Mouse (Mus musculus): ENCODE measurements around the gene Adam1b.
"Not testable (repeated sequence)": the region's sequence is repeated elsewhere in the genome, so short reads cannot be mapped to it uniquely, and the experiment has no call there.

Gene Adam1b

GRCm38 (mm10) chr5:121503231-121503630, at the start of gene Adam1b:
Adam1b (minus strand) TSS chr5:121503435.
- no peak for DNase-seq (ENCODE audit: low read depth)

- no peak for DNase-seq (ENCODE audit: low read depth)
Observed at GRCm38 (mm10) chr5:121549196-121549595, 46.0 kb upstream of the Adam1b start.

- DNase-seq (ENCODE audit: low read depth), result no peak
Observed at GRCm38 (mm10) chr5:121547084-121547483, 43.8 kb upstream of the Adam1b start.

- peak; percentile 55 for DNase-seq (ENCODE audit: low read depth)
Observed at GRCm38 (mm10) chr5:121546530-121546895, 43.3 kb upstream of the Adam1b start.

GRCm38 (mm10) chr5:121545793-121546529, 42.7 kb upstream of the Adam1b start, which contains the start of gene Mapkapk5:
Mapkapk5 (minus strand) TSS chr5:121545905.
- DNase-seq (ENCODE audit: low read depth), result peak; percentile 91

GRCm38 (mm10) chr5:121544910-121545792, 41.9 kb upstream of the Adam1b start, which contains the start of the genes Adam1a and Gm42878:
Adam1a (minus strand) TSS chr5:121545482.
Gm42878 (minus strand) TSS chr5:121545482.
- DNase-seq (ENCODE audit: low read depth), result no peak

GRCm38 (mm10) chr5:121543370-121543769, 40.1 kb upstream of the Adam1b start:
- DNase-seq (ENCODE audit: low read depth), result no peak

- DNase-seq (ENCODE audit: low read depth), result no peak
Observed at GRCm38 (mm10) chr5:121541235-121541634, 38.0 kb upstream of the Adam1b start.

- DNase-seq (ENCODE audit: low read depth), result no peak
Observed at GRCm38 (mm10) chr5:121540066-121540465, 36.8 kb upstream of the Adam1b start.

GRCm38 (mm10) chr5:121537588-121537987, 34.4 kb upstream of the Adam1b start:
- no peak for DNase-seq (ENCODE audit: low read depth)

- DNase-seq (ENCODE audit: low read depth), result no peak
Observed at GRCm38 (mm10) chr5:121536921-121537555, 33.8 kb upstream of the Adam1b start.

- peak; percentile 65 for DNase-seq (ENCODE audit: low read depth)
Observed at GRCm38 (mm10) chr5:121535116-121535515, 31.9 kb upstream of the Adam1b start.

GRCm38 (mm10) chr5:121534521-121534920, 31.3 kb upstream of the Adam1b start:
- DNase-seq (ENCODE audit: low read depth), result no peak

GRCm38 (mm10) chr5:121526961-121527360, 23.7 kb upstream of the Adam1b start:
- no peak for DNase-seq (ENCODE audit: low read depth)

- no peak for DNase-seq (ENCODE audit: low read depth)
Observed at GRCm38 (mm10) chr5:121526526-121526925, 23.3 kb upstream of the Adam1b start.

- DNase-seq (ENCODE audit: low read depth), result no peak
Observed at GRCm38 (mm10) chr5:121525774-121526450, 22.7 kb upstream of the Adam1b start.

GRCm38 (mm10) chr5:121519758-121520157, 16.5 kb upstream of the Adam1b start:
- DNase-seq (ENCODE audit: low read depth), result not testable (repeated sequence)

- DNase-seq (ENCODE audit: low read depth), result no peak
Observed at GRCm38 (mm10) chr5:121518983-121519382, 15.7 kb upstream of the Adam1b start.

GRCm38 (mm10) chr5:121510009-121510408, 6.8 kb upstream of the Adam1b start:
- DNase-seq (ENCODE audit: low read depth), result no peak

GRCm38 (mm10) chr5:121506846-121507245, 3.6 kb upstream of the Adam1b start:
- DNase-seq (ENCODE audit: low read depth), result no peak

GRCm38 (mm10) chr5:121501424-121501996, 1.7 kb downstream of the Adam1b start:
- not testable (repeated sequence) for DNase-seq (ENCODE audit: low read depth)
